Mouse (Mus musculus) CD8-positive naive resting alpha-beta T cell, adult 2 months (primary cell): Measurements from ENCODE around the gene Gpr182.

Experiments
- DNase-seq, 2 experiments: peaks; one replicate each; pipeline ENCODE4 v3.0.0; 2022; ENCODE audit warnings: low read depth in 2 of 2, low spot score in 2 of 2

Gpr182 gene

GRCm38 (mm10) chr10:127698966-127699365 is 52.6 kb downstream of the Gpr182 start:
- no peak for DNase-seq
